Mouse (Mus musculus) lung, postnatal 0 days (tissue): ENCODE data around the gene Tmem51.
A peak's percentile ranks its signal among the peaks of the same experiment; 100 is the strongest.

Experiments
- CTCF ChIP-seq: IDR thresholded peaks from 2 replicates; pipeline ENCODE4 v1.5.1; 2016; ENCODE audit warnings: antibody characterized with exemption, mild to moderate bottlenecking
- EP300 ChIP-seq: IDR thresholded peaks from 2 replicates; pipeline ENCODE4 v1.6.1; 2016; ENCODE audit warnings: antibody characterized with exemption, mild to moderate bottlenecking, control low read depth

- TF ChIP-seq CTCF (peak; percentile 85), EP300 (no peak; the same call in 1 of the 2 replicates)
These were observed 14.2 kb upstream of the Tmem51 start for GRCm38 (mm10) chr4:142098303-142098702.
